Mouse (Mus musculus) heart, embryonic 13.5 days (tissue): Measurements from ENCODE around the gene Plekha1. TPM values are rescaled to one million over a fixed set of nuclear protein-coding genes. Genes with fewer than 3 reads are reported as not detected.

Experiments used
- ATAC-seq: fragments of 200-750 bp; cut with Nextera tagmentation; 2 replicates; pipeline ENCODE4 v1.8.0; 2017; ENCODE audit warnings: moderate TSS enrichment; ENCODE audit not compliant: insufficient number of reproducible peaks, low FRiP score, low TSS enrichment; ENCODE audit errors: extremely low read depth
- H3K27ac ChIP-seq: fragments of 300-500 bp; sonication (generic); replicated peaks from 2 replicates; pipeline ENCODE4 v1.5.1; 2015; ENCODE audit warnings: moderate library complexity, mild to moderate bottlenecking, inconsistent platforms
- H3K27me3 ChIP-seq: fragments of 300-500 bp; sonication (generic); replicated peaks from 2 replicates; pipeline ENCODE4 v1.6.1; 2015; ENCODE audit warnings: mild to moderate bottlenecking, inconsistent platforms
- H3K36me3 ChIP-seq: fragments of 300-500 bp; sonication (generic); 2 replicates; pipeline ENCODE4 v1.6.1; 2015; ENCODE audit warnings: mild to moderate bottlenecking, inconsistent platforms
- H3K4me1 ChIP-seq: fragments of 300-500 bp; sonication (generic); 2 replicates; pipeline ENCODE4 v1.6.1; 2015; ENCODE audit warnings: inconsistent platforms
- H3K4me2 ChIP-seq: fragments of 300-500 bp; sonication (generic); 2 replicates; pipeline ENCODE4 v1.6.1; 2015; ENCODE audit warnings: inconsistent platforms, mild to moderate bottlenecking, moderate library complexity
- H3K4me3 ChIP-seq: fragments of 300-500 bp; sonication (generic); 2 replicates; pipeline ENCODE4 v1.5.1; 2015; ENCODE audit warnings: moderate library complexity, mild to moderate bottlenecking, inconsistent platforms
- H3K9ac ChIP-seq: fragments of 300-500 bp; sonication (generic); 2 replicates; pipeline ENCODE4 v1.6.1; 2015; ENCODE audit warnings: inconsistent platforms, mild to moderate bottlenecking, moderate library complexity
- H3K9me3 ChIP-seq: fragments of 300-500 bp; sonication (generic); 2 replicates; pipeline ENCODE4 v1.6.1; 2016; ENCODE audit warnings: inconsistent platforms
- WGBS: fragments of 180-500 bp; shearing (Covaris S2); methylation state at CpG from one replicate; pipeline ENCODE4 v1.1.7; 2015; ENCODE audit warnings: mixed read lengths; 5-methylcytosine and 5-hydroxymethylcytosine counted together
- polyA plus RNA-seq: library from polyadenylated mRNA; unstranded; fragments of >200 nt; fragmentation: Nextera tagmentation; extraction: Ambion mirVana; gene quantifications from 2 replicates; pipeline ENCODE4 v1.2.1, GENCODE M21; 2015

Gene Plekha1
- polyA plus RNA-seq, 1 experiment from 2014 or later: 41.7 TPM

- no peaks in the 10 kb centered on the region for H3K9me3 ChIP-seq
- no peak overlapping the region for H3K4me3 ChIP-seq
- WGBS: 68% methylated on average over 3 of the region's 3 CpGs
- H3K27me3 ChIP-seq: no peaks in the 10 kb centered on the region
- no peak overlapping the region for H3K4me2 ChIP-seq
- no peak for ATAC-seq
- peaks cover 2% of the 10 kb centered on the region for H3K4me1 ChIP-seq
- peaks cover 78% of the 10 kb centered on the region for H3K36me3 ChIP-seq
- H3K27ac ChIP-seq: no peak overlapping the region
- H3K9ac ChIP-seq: no peak overlapping the region
Observed at GRCm38 (mm10) chr7:130896064-130896463, 30.5 kb downstream of the Plekha1 start.

DNA sequence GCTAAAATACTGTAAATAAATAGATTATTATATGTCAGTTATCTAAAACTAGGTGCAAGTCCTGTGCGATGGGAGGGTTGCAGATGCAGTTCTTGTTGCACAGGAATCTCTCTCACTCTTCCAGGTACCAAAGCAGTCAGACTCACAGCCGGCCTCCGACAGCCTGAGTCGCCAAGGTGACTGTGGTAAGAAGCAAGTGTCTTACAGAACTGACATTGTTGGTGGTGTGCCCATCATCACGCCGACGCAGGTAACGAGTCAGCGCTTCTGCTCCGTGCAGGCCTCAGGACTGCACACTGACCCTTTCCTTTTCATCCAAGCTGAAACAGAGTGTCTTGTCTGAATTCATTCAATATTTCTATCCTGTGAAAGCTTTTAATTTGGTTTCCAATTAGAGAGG lies 31.6 kb downstream of the Plekha1 start:
- H3K4me3 ChIP-seq: no peak overlapping the region
- peaks cover 79% of the 10 kb centered on the region for H3K36me3 ChIP-seq
- no peak for ATAC-seq
- WGBS: 83% methylated on average over 10 of the region's 10 CpGs
- H3K4me2 ChIP-seq: no peak overlapping the region
- H3K27ac ChIP-seq: no peak overlapping the region
- no peak overlapping the region for H3K9ac ChIP-seq
- H3K4me1 ChIP-seq: no peaks in the 10 kb centered on the region
- H3K9me3 ChIP-seq: no peaks in the 10 kb centered on the region
- H3K27me3 ChIP-seq: no peaks in the 10 kb centered on the region

DNA sequence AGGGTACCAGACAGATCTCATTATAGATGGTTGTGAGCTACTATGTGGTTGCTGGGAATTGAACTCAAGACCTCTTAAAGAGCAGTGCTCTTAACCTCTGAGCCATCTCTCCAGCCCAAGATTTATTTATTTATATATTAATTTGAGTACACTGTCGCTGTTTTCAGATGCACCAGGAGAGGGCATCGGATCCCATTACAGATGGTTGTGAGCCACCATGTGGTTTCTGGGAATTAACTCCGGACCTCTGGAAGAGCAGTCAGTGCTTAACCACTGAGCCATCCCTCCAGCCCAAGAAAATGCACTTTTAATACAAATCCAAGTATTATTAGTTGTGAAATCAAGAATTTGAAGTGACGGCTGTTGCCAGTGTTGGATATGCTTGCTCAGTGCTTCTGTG lies 32.8 kb downstream of the Plekha1 start:
- no peak overlapping the region for H3K4me3 ChIP-seq
- H3K27me3 ChIP-seq: no peaks in the 10 kb centered on the region
- H3K9me3 ChIP-seq: no peaks in the 10 kb centered on the region
- no peak overlapping the region for H3K9ac ChIP-seq
- H3K4me1 ChIP-seq: no peaks in the 10 kb centered on the region
- WGBS: 82% methylated on average over 4 of the region's 4 CpGs
- H3K4me2 ChIP-seq: no peak overlapping the region
- no peak for ATAC-seq
- H3K36me3 ChIP-seq: peaks cover 80% of the 10 kb centered on the region
- H3K27ac ChIP-seq: no peak overlapping the region

DNA sequence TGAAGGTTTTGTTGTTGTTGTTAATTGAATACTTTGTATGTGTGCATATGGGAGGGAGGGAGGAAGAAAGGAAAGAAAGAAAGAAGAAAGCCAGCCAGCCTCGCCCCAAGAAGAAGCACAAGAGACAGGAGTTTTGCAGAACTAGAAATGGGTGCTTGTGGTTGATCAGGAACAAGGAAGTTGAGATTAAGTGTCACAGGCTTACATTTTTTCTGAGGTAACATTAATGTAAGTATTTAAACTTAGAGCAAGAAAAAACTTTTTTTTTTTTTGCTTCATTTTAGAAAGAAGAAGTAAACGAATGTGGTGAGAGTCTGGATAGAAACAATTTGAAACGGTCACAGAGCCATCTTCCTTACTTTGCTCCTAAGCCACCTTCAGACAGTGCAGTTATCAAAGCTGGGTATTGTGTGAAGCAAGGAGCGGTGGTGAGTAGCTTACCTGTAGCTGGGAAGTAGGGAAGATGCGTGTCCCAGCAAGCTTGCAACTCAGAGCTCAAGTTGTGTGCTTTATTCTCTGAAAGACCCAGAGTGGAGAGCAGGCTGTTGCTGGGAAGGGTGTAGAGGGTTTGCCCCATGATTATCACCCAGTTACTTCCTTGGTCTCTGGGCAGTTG lies 34.8 kb downstream of the Plekha1 start:
- Histone ChIP-seq H3K27ac (no peak overlapping the region), H3K4me3 (no peak overlapping the region), H3K36me3 (peaks cover 90% of the 10 kb centered on the region), H3K4me1 (no peaks in the 10 kb centered on the region), H3K4me2 (no peak overlapping the region), H3K9ac (no peak overlapping the region), H3K27me3 (no peaks in the 10 kb centered on the region), H3K9me3 (no peaks in the 10 kb centered on the region)
- ATAC-seq: no peak
- WGBS: 87% methylated on average over 5 of the region's 5 CpGs

- no peaks in the 10 kb centered on the region for H3K9me3 ChIP-seq
- H3K9ac ChIP-seq: no peak overlapping the region
- no peak overlapping the region for H3K4me3 ChIP-seq
- ATAC-seq: no peak
- 84% methylated on average over 1 of the region's 1 CpGs for WGBS
- no peak overlapping the region for H3K27ac ChIP-seq
- H3K4me1 ChIP-seq: no peaks in the 10 kb centered on the region
- H3K36me3 ChIP-seq: peaks cover 85% of the 10 kb centered on the region
- no peaks in the 10 kb centered on the region for H3K27me3 ChIP-seq
- H3K4me2 ChIP-seq: no peak overlapping the region
Observed at GRCm38 (mm10) chr7:130902929-130903328, 37.4 kb downstream of the Plekha1 start.

DNA sequence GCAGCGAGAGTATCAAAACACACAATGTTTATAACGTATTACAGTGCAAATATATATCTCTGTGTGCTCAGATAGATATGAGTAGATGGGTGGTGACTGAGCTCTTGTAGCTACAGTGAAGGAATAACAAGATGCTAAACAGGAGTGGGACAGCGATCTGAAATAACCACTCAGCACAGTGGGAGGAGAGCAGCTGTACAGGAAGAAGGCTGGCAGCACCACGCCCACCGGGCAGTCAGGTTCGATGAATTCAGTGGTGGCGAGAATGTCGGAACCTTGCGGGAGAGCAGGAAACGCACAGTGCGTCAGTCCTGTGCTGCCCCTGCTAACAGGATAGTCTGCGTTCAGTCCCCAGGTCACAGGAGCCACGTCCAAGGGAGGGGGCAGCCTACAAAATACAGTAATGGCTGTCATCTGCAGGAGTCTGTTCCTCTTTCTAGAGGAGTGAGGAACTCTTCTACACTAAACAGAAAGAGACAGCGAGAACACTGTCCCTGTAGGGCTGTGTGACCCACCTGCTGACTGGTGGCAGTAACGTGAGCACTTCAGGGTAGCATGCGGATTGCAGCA lies 38.0 kb downstream of the Plekha1 start:
- 83% methylated on average over 16 of the region's 16 CpGs for WGBS
- peaks cover 86% of the 10 kb centered on the region for H3K36me3 ChIP-seq
- H3K9me3 ChIP-seq: no peaks in the 10 kb centered on the region

GRCm38 (mm10) chr7:130904571-130905365 lies 39.2 kb downstream of the Plekha1 start:
- Histone ChIP-seq H3K9me3 (no peaks in the 10 kb centered on the region), H3K4me3 (no peak overlapping the region), H3K36me3 (peaks cover 87% of the 10 kb centered on the region), H3K4me2 (no peak overlapping the region), H3K27ac (no peak overlapping the region), H3K4me1 (no peaks in the 10 kb centered on the region), H3K27me3 (no peaks in the 10 kb centered on the region), H3K9ac (no peak overlapping the region)
- WGBS: 86% methylated on average over 13 of the region's 13 CpGs
- ATAC-seq: no peak

More for the DNA sequence above, 38.0 kb downstream of the Plekha1 start:
- Histone ChIP-seq H3K9ac (no peak overlapping the region), H3K4me2 (no peak overlapping the region), H3K4me1 (no peaks in the 10 kb centered on the region), H3K4me3 (no peak overlapping the region), H3K27ac (no peak overlapping the region), H3K27me3 (no peaks in the 10 kb centered on the region)
- no peak for ATAC-seq

DNA sequence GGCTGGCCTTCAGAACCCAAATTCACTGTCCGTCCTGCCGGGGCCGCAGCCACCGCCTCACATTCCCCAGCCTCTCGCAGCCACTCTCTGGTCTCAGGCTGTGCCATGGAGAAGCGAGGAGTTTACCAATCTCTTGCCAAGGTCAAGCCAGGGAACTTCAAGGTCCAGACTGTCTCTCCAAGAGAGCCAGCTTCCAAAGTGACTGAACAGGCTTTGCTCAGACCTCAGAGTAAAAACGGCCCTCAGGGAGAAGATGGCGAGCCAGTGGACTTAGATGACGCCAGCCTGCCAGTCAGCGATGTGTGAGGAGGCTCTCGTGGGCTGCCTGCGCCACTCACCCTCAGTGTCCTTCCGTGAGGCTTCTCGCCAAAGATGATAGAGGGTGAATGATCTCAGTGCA lies 45.3 kb downstream of the Plekha1 start:
- Histone ChIP-seq H3K36me3 (peaks cover 77% of the 10 kb centered on the region), H3K9me3 (no peaks in the 10 kb centered on the region), H3K27ac (no peak overlapping the region), H3K4me1 (no peaks in the 10 kb centered on the region), H3K9ac (no peak overlapping the region), H3K27me3 (no peaks in the 10 kb centered on the region), H3K4me2 (no peak overlapping the region), H3K4me3 (no peak overlapping the region)
- no peak for ATAC-seq
- WGBS: 84% methylated on average over 14 of the region's 14 CpGs

GRCm38 (mm10) chr7:130914693-130915363 lies 49.3 kb downstream of the Plekha1 start:
- WGBS: 43% methylated on average over 5 of the region's 5 CpGs
- Histone ChIP-seq H3K9ac (no peak overlapping the region), H3K27me3 (no peaks in the 10 kb centered on the region), H3K9me3 (no peaks in the 10 kb centered on the region), H3K36me3 (peaks cover 43% of the 10 kb centered on the region), H3K4me2 (no peak overlapping the region), H3K4me1 (no peaks in the 10 kb centered on the region; the same call in 1 of the 2 replicates), H3K27ac (no peak overlapping the region), H3K4me3 (no peak overlapping the region)
- ATAC-seq: no peak

- peaks cover 12% of the 10 kb centered on the region for H3K36me3 ChIP-seq
- H3K4me1 ChIP-seq: no peaks in the 10 kb centered on the region; the same call in 1 of the 2 replicates
- no peaks in the 10 kb centered on the region for H3K9me3 ChIP-seq
- no peak for ATAC-seq
- no peak overlapping the region for H3K9ac ChIP-seq
- H3K4me2 ChIP-seq: no peak overlapping the region
- 73% methylated on average over 2 of the region's 2 CpGs for WGBS
- H3K27me3 ChIP-seq: no peaks in the 10 kb centered on the region
- no peak overlapping the region for H3K4me3 ChIP-seq
- H3K27ac ChIP-seq: no peak overlapping the region
Observed at GRCm38 (mm10) chr7:130918260-130918659, 52.7 kb downstream of the Plekha1 start.

- no peak overlapping the region for H3K9ac ChIP-seq
- H3K27ac ChIP-seq: no peak overlapping the region
- H3K36me3 ChIP-seq: no peaks in the 10 kb centered on the region
- H3K4me1 ChIP-seq: no peaks in the 10 kb centered on the region; the same call in 1 of the 2 replicates
- H3K4me2 ChIP-seq: no peak overlapping the region
- ATAC-seq: no peak
- H3K27me3 ChIP-seq: no peaks in the 10 kb centered on the region
- WGBS: 65% methylated on average over 13 of the region's 13 CpGs
- H3K4me3 ChIP-seq: no peak overlapping the region
- H3K9me3 ChIP-seq: no peaks in the 10 kb centered on the region
Observed at GRCm38 (mm10) chr7:130922981-130923731, 57.6 kb downstream of the Plekha1 start.
